Mouse (Mus musculus): ENCODE measurements at regions not wholly inside any gene's neighbourhood (a gene's known extent, or its start where the extent isn't known, plus 50 kb on each side); places are given as distances from the start of the nearest gene placed in this dataset.

- in situ Hi-C loops (cut with MboI; ENCODE audit: low pct_ligation_motif_present, low pct_unique_long_range_greater_than_20kb, low sequenced_read_pairs) (no loop called here), dilution Hi-C loops (cut with MboI; ENCODE audit: extremely low pct_ligation_motif_present, extremely low pct_unique_long_range_greater_than_20kb, low sequenced_read_pairs) (no loop called here)
- peaks cover 1% of the 10 kb centered on the region for H3K27me3 ChIP-seq (replicated peaks)
Measured at GRCm38 (mm10) chr6:88988551-88988950, 86.5 kb downstream of the Tpra1 start.

GRCm38 (mm10) chr6:88989617-88990299 is 87.7 kb downstream of the Tpra1 start:
- no peaks in the 10 kb centered on the region for H3K4me1 ChIP-seq (ENCODE audit: control insufficient read depth in 1 of 2, insufficient read depth in 2 of 2)
- no peak overlapping the region for H3K9ac ChIP-seq (ENCODE audit: insufficient read depth, low read depth)
- H3K4me2 ChIP-seq (ENCODE audit: insufficient read depth, low read depth, poor library complexity, severe bottlenecking), result no peak overlapping the region
- DNase-seq (ENCODE audit: extremely low read depth), result no peak
- H3K27me3 ChIP-seq (replicated peaks), result peaks cover 1% of the 10 kb centered on the region
- TF ChIP-seq ZC3H11A (IDR thresholded peaks at IDR 0.05; ENCODE audit: low read depth, low read length) (no peak), SIN3A (IDR thresholded peaks at IDR 0.05; ENCODE audit: low read length) (no peak), USF2 (conservative IDR thresholded peaks at IDR 0.05; ENCODE audit: low read depth, low read length) (no peak), JUN (IDR thresholded peaks at IDR 0.05; ENCODE audit: insufficient read depth, low read depth, low read length) (no peak), EP300 (IDR thresholded peaks at IDR 0.05; ENCODE audit: low read length) (no peak), PAX5 (IDR thresholded peaks at IDR 0.05; ENCODE audit: low read length) (no peak), IRF4 (IDR thresholded peaks at IDR 0.05; ENCODE audit: low read depth, low read length) (no peak), MEF2A (IDR thresholded peaks at IDR 0.05; ENCODE audit: borderline replicate concordance, low read depth, low read length) (no peak), TBP (conservative IDR thresholded peaks at IDR 0.05; ENCODE audit: low read depth, low read length) (no peak), ZNF384 (IDR thresholded peaks at IDR 0.05; ENCODE audit: low read depth, low read length) (no peak), UBTF (IDR thresholded peaks at IDR 0.05; ENCODE audit: low read depth, low read length) (no peak), RAD21 (IDR thresholded peaks at IDR 0.05; ENCODE audit: low read depth, low read length) (no peak), CTCF (conservative IDR thresholded peaks at IDR 0.05 in 1 of 2, IDR thresholded peaks at IDR 0.05 in 1 of 2; ENCODE audit: low read depth in 2 of 2, low read length in 2 of 2) (no peak), GABPA (IDR thresholded peaks at IDR 0.05; ENCODE audit: insufficient replicate concordance, low read depth, low read length) (no peak), RCOR1 (conservative IDR thresholded peaks at IDR 0.05; ENCODE audit: low read depth, low read length) (no peak), SMC3 (IDR thresholded peaks at IDR 0.05; ENCODE audit: low read depth, low read length) (no peak)
- H3K79me2 ChIP-seq (replicated peaks; ENCODE audit: control insufficient read depth, extremely low read depth, insufficient read depth, poor library complexity, severe bottlenecking), result no peaks in the 10 kb centered on the region
- H3K27ac ChIP-seq (ENCODE audit: insufficient read depth, low read depth), result no peak overlapping the region
- in situ Hi-C loops (cut with MboI; ENCODE audit: low pct_ligation_motif_present, low pct_unique_long_range_greater_than_20kb, low sequenced_read_pairs), result no loop called here
- dilution Hi-C loops (cut with MboI; ENCODE audit: extremely low pct_ligation_motif_present, extremely low pct_unique_long_range_greater_than_20kb, low sequenced_read_pairs), result no loop called here
- no peaks in the 10 kb centered on the region for H3K36me3 ChIP-seq (replicated peaks in 1 of 2; ENCODE audit: control insufficient read depth in 1 of 2, insufficient read depth in 1 of 2, low read length in 1 of 2)
- H3K9me3 ChIP-seq (replicated peaks; ENCODE audit: low read length), result no peaks in the 10 kb centered on the region
- H3K4me3 ChIP-seq (replicated peaks in 1 of 3; ENCODE audit: low read depth in 2 of 3, low read length in 2 of 3, poor library complexity in 1 of 3), result no peak overlapping the region

More at GRCm38 (mm10) chr6:88988551-88988950, 86.5 kb downstream of the Tpra1 start:
- H3K4me1 ChIP-seq (ENCODE audit: control insufficient read depth in 1 of 2, insufficient read depth in 2 of 2), result no peaks in the 10 kb centered on the region
- no peak overlapping the region for H3K4me2 ChIP-seq (ENCODE audit: insufficient read depth, low read depth, poor library complexity, severe bottlenecking)
- no peaks in the 10 kb centered on the region for H3K36me3 ChIP-seq (replicated peaks in 1 of 2; ENCODE audit: control insufficient read depth in 1 of 2, insufficient read depth in 1 of 2, low read length in 1 of 2)
- H3K27ac ChIP-seq (ENCODE audit: insufficient read depth, low read depth), result no peak overlapping the region
- H3K79me2 ChIP-seq (replicated peaks; ENCODE audit: control insufficient read depth, extremely low read depth, insufficient read depth, poor library complexity, severe bottlenecking), result no peaks in the 10 kb centered on the region
- no peak for TF ChIP-seq ELF1 (IDR thresholded peaks at IDR 0.05; ENCODE audit: low read depth, low read length)
- TF ChIP-seq CHD2 (IDR thresholded peaks at IDR 0.05; ENCODE audit: low read length), result no peak
- no peak for TF ChIP-seq ZC3H11A (IDR thresholded peaks at IDR 0.05; ENCODE audit: low read depth, low read length)
- TF ChIP-seq POLR2AphosphoS2 (IDR thresholded peaks at IDR 0.05; ENCODE audit: low read depth, low read length), result no peak
- TF ChIP-seq POLR2A (IDR thresholded peaks at IDR 0.05; ENCODE audit: low read depth, low read length), result no peak
- no peak for TF ChIP-seq UBTF (IDR thresholded peaks at IDR 0.05; ENCODE audit: low read depth, low read length)
- no peak for TF ChIP-seq ETS1 (conservative IDR thresholded peaks at IDR 0.05; ENCODE audit: low read depth, low read length)
- TF ChIP-seq NELFE (IDR thresholded peaks at IDR 0.05; ENCODE audit: low read depth, low read length), result no peak
- no peak for TF ChIP-seq EP300 (IDR thresholded peaks at IDR 0.05; ENCODE audit: low read length)
- no peak for TF ChIP-seq KAT2A (IDR thresholded peaks at IDR 0.05; ENCODE audit: insufficient replicate concordance, low read length)
- no peak for TF ChIP-seq ZMIZ1 (IDR thresholded peaks at IDR 0.05; ENCODE audit: low read depth, low read length)
- no peak for TF ChIP-seq ZKSCAN1 (IDR thresholded peaks at IDR 0.05; ENCODE audit: borderline replicate concordance, low read depth, low read length)
- TF ChIP-seq NRF1 (IDR thresholded peaks at IDR 0.05; ENCODE audit: low read depth, low read length), result no peak
- TF ChIP-seq TCF12 (IDR thresholded peaks at IDR 0.05; ENCODE audit: low read depth, low read length), result no peak
- no peak for TF ChIP-seq RAD21 (IDR thresholded peaks at IDR 0.05; ENCODE audit: low read depth, low read length)
- TF ChIP-seq PAX5 (IDR thresholded peaks at IDR 0.05; ENCODE audit: low read length), result no peak
- TF ChIP-seq CTCF (conservative IDR thresholded peaks at IDR 0.05 in 1 of 2, IDR thresholded peaks at IDR 0.05 in 1 of 2; ENCODE audit: low read depth in 2 of 2, low read length in 2 of 2), result no peak
- no peak overlapping the region for H3K4me3 ChIP-seq (replicated peaks in 1 of 3; ENCODE audit: low read depth in 2 of 3, low read length in 2 of 3, poor library complexity in 1 of 3)
- no peak overlapping the region for H3K9ac ChIP-seq (ENCODE audit: insufficient read depth, low read depth)
- no peaks in the 10 kb centered on the region for H3K9me3 ChIP-seq (replicated peaks; ENCODE audit: low read length)
- no peak for DNase-seq (ENCODE audit: extremely low read depth)

Measured in CH12.LX (cell line).